Mouse (Mus musculus) hindbrain, embryonic 13.5 days (tissue): ENCODE results near the gene Robo3. TPM values are rescaled to one million over a fixed set of nuclear protein-coding genes. Genes with fewer than 3 reads are reported as not detected.

ENCODE experiments used
- ATAC-seq: fragments of 200-750 bp; cut with Nextera tagmentation; 2 replicates; pipeline ENCODE4 v1.8.0; 2017; ENCODE audit warnings: moderate TSS enrichment; ENCODE audit not compliant: low FRiP score
- H3K27ac ChIP-seq: fragments of 300-500 bp; sonication (generic); 2 replicates; pipeline ENCODE4 v1.5.1; 2015; ENCODE audit warnings: inconsistent platforms, mild to moderate bottlenecking, moderate library complexity
- H3K27me3 ChIP-seq: fragments of 300-500 bp; sonication (generic); 2 replicates; pipeline ENCODE4 v1.6.1; 2015; ENCODE audit warnings: mild to moderate bottlenecking, inconsistent platforms
- H3K36me3 ChIP-seq: fragments of 300-500 bp; sonication (generic); 2 replicates; pipeline ENCODE4 v1.6.1; 2015; ENCODE audit warnings: mild to moderate bottlenecking, inconsistent platforms
- H3K4me1 ChIP-seq: fragments of 300-500 bp; sonication (generic); replicated peaks from 2 replicates; pipeline ENCODE4 v1.6.1; 2015; ENCODE audit warnings: inconsistent platforms
- H3K4me2 ChIP-seq: fragments of 300-500 bp; sonication (generic); 2 replicates; pipeline ENCODE4 v1.6.1; 2015; ENCODE audit warnings: inconsistent platforms, mild to moderate bottlenecking, moderate library complexity
- H3K4me3 ChIP-seq: fragments of 300-500 bp; sonication (generic); 2 replicates; pipeline ENCODE4 v1.5.1; 2015; ENCODE audit warnings: mild to moderate bottlenecking, inconsistent platforms
- H3K9ac ChIP-seq: fragments of 300-500 bp; sonication (generic); 2 replicates; pipeline ENCODE4 v1.6.1; 2015; ENCODE audit warnings: mild to moderate bottlenecking, inconsistent platforms
- H3K9me3 ChIP-seq: fragments of 300-500 bp; sonication (generic); 2 replicates; pipeline ENCODE4 v1.6.1; 2016; ENCODE audit warnings: inconsistent platforms
- WGBS: fragments of 180-500 bp; shearing (Covaris S2); methylation state at CpG from one replicate; pipeline ENCODE4 v1.1.7; 2015; 5-methylcytosine and 5-hydroxymethylcytosine counted together
- polyA plus RNA-seq: library from polyadenylated mRNA; unstranded; fragments of >200 nt; fragmentation: Nextera tagmentation; extraction: Ambion mirVana; gene quantifications from 2 replicates; pipeline ENCODE4 v1.2.1, GENCODE M21; 2015

Robo3 gene
- 64.6 and 91.3 TPM in 2 replicates for polyA plus RNA-seq

GRCm38 (mm10) chr9:37432720-37433421, at the start of gene Robo3:
Robo3 (minus strand) TSS chr9:37433246.
- H3K9me3 ChIP-seq = no peaks in the 10 kb centered on the region
- H3K9ac ChIP-seq = peak within 1 kb of the TSS; percentile 68
- H3K4me2 ChIP-seq = peak within 1 kb of the TSS; percentile 77
- peak within 1 kb of the TSS; percentile 44 for H3K4me3 ChIP-seq
- peak; percentile 31; the same call in 1 of the 2 replicates for ATAC-seq
- H3K27ac ChIP-seq = peak within 1 kb of the TSS; percentile 55
- peaks cover 61% of the 10 kb centered on the region for H3K4me1 ChIP-seq
- peaks cover 83% of the 10 kb centered on the region for H3K27me3 ChIP-seq
- WGBS = under 1% methylated on average over 36 of the region's 40 CpGs
- no peaks in the 10 kb centered on the region for H3K36me3 ChIP-seq

GRCm38 (mm10) chr9:37474923-37475322, 41.9 kb upstream of the Robo3 start:
- H3K36me3 ChIP-seq = no peaks in the 10 kb centered on the region
- ATAC-seq = no peak
- no peaks in the 10 kb centered on the region for H3K4me1 ChIP-seq
- H3K27ac ChIP-seq = no peak overlapping the region
- no peak overlapping the region for H3K4me2 ChIP-seq
- no peak overlapping the region for H3K4me3 ChIP-seq
- no peak overlapping the region for H3K9ac ChIP-seq
- 92% methylated on average over 7 of the region's 7 CpGs for WGBS
- no peaks in the 10 kb centered on the region for H3K27me3 ChIP-seq
- H3K9me3 ChIP-seq = no peaks in the 10 kb centered on the region

DNA sequence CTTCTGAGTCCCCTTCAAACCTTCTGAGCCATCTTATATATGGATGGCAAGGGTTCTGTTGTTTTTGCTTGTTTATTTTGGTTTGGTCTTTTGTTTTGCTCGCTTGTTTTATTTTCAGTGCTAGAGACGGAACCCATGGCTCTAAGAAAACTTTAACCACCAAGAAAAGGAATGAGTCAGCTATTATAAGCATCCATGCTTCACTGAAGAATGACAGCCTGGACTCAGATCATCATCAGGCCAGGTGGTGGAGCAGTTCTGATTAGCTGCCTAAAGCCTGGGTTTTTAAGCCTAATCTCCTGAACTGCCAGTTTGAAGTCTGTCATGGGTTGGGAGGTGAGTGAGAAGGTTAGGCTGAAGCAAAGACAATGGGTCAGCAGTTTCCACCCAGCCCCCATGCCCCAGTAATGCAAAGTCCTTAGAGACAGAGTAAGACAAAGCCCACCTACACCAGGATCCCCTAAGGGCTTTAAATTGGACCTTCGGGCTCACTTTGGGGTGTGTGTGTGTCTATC, 40.6 kb upstream of the Robo3 start:
- H3K9me3 ChIP-seq = no peaks in the 10 kb centered on the region
- H3K4me3 ChIP-seq = no peak overlapping the region
- no peaks in the 10 kb centered on the region for H3K36me3 ChIP-seq
- WGBS = 78% methylated on average over 3 of the region's 3 CpGs
- H3K4me2 ChIP-seq = no peak overlapping the region
- H3K27ac ChIP-seq = no peak overlapping the region
- H3K27me3 ChIP-seq = no peaks in the 10 kb centered on the region
- H3K4me1 ChIP-seq = no peaks in the 10 kb centered on the region
- H3K9ac ChIP-seq = no peak overlapping the region
- ATAC-seq = no peak

GRCm38 (mm10) chr9:37462764-37463163, 29.7 kb upstream of the Robo3 start:
- H3K27ac ChIP-seq = no peak overlapping the region
- H3K9ac ChIP-seq = no peak overlapping the region
- 11% methylated on average over 7 of the region's 7 CpGs for WGBS
- H3K4me2 ChIP-seq = 0 out of 2 replicates have a peak overlapping the region, but pooled peaks have one; percentile 7
- ATAC-seq = no peak
- H3K4me3 ChIP-seq = no peak overlapping the region
- H3K9me3 ChIP-seq = no peaks in the 10 kb centered on the region
- peaks cover 44% of the 10 kb centered on the region for H3K27me3 ChIP-seq
- peaks cover 48% of the 10 kb centered on the region for H3K4me1 ChIP-seq
- H3K36me3 ChIP-seq = no peaks in the 10 kb centered on the region

- H3K27me3 ChIP-seq = peaks cover 52% of the 10 kb centered on the region
- peaks cover 60% of the 10 kb centered on the region for H3K4me1 ChIP-seq
- no peak for ATAC-seq
- H3K4me2 ChIP-seq = 0 out of 2 replicates have a peak overlapping the region, but pooled peaks have one; percentile 86
- no peak overlapping the region for H3K4me3 ChIP-seq
- H3K36me3 ChIP-seq = no peaks in the 10 kb centered on the region
- no peaks in the 10 kb centered on the region for H3K9me3 ChIP-seq
- no peak overlapping the region for H3K9ac ChIP-seq
- peak overlapping the region; percentile 40; the same call in 1 of the 2 replicates for H3K27ac ChIP-seq
- 5% methylated on average over 3 of the region's 3 CpGs for WGBS
Measured at GRCm38 (mm10) chr9:37461571-37461970, 28.5 kb upstream of the Robo3 start.

- peak overlapping the region; percentile 88 for H3K9ac ChIP-seq
- WGBS = 7% methylated on average over 5 of the region's 5 CpGs
- ATAC-seq = no peak
- H3K9me3 ChIP-seq = no peaks in the 10 kb centered on the region
- no peaks in the 10 kb centered on the region for H3K36me3 ChIP-seq
- peaks cover 66% of the 10 kb centered on the region for H3K4me1 ChIP-seq
- H3K27me3 ChIP-seq = peaks cover 54% of the 10 kb centered on the region
- peak overlapping the region; percentile 56 for H3K4me3 ChIP-seq
- H3K27ac ChIP-seq = peak overlapping the region; percentile 96
- peak overlapping the region; percentile 86 for H3K4me2 ChIP-seq
Measured at GRCm38 (mm10) chr9:37460961-37461340, 27.9 kb upstream of the Robo3 start.

GRCm38 (mm10) chr9:37460043-37460960, 27.3 kb upstream of the Robo3 start:
- peaks cover 72% of the 10 kb centered on the region for H3K4me1 ChIP-seq
- H3K9ac ChIP-seq = peak overlapping the region; percentile 88
- no peaks in the 10 kb centered on the region for H3K9me3 ChIP-seq
- peak; percentile 59 for ATAC-seq
- peak overlapping the region; percentile 96 for H3K27ac ChIP-seq
- WGBS = under 1% methylated on average over 81 of the region's 81 CpGs
- H3K4me3 ChIP-seq = peak overlapping the region; percentile 56
- peak overlapping the region; percentile 86 for H3K4me2 ChIP-seq
- H3K36me3 ChIP-seq = no peaks in the 10 kb centered on the region
- peaks cover 58% of the 10 kb centered on the region for H3K27me3 ChIP-seq

GRCm38 (mm10) chr9:37459665-37460042, 26.6 kb upstream of the Robo3 start:
- ATAC-seq = no peak
- Histone ChIP-seq H3K4me1 (peaks cover 79% of the 10 kb centered on the region), H3K9me3 (no peaks in the 10 kb centered on the region), H3K27ac (peak overlapping the region; percentile 96), H3K9ac (peak overlapping the region; percentile 88), H3K4me3 (peak overlapping the region; percentile 56), H3K27me3 (peaks cover 61% of the 10 kb centered on the region), H3K4me2 (peak overlapping the region; percentile 86), H3K36me3 (no peaks in the 10 kb centered on the region)
- under 1% methylated on average over 9 of the region's 9 CpGs for WGBS

GRCm38 (mm10) chr9:37457151-37457550, 24.1 kb upstream of the Robo3 start:
- H3K27me3 ChIP-seq = peaks cover 68% of the 10 kb centered on the region
- WGBS = 41% methylated on average over 1 of the region's 1 CpGs

GRCm38 (mm10) chr9:37456481-37456910, 23.4 kb upstream of the Robo3 start:
- Histone ChIP-seq H3K4me1 (peaks cover 95% of the 10 kb centered on the region), H3K27ac (peak overlapping the region; percentile 72), H3K9me3 (no peaks in the 10 kb centered on the region), H3K9ac (peak overlapping the region; percentile 60), H3K36me3 (no peaks in the 10 kb centered on the region), H3K27me3 (peaks cover 64% of the 10 kb centered on the region), H3K4me3 (peak overlapping the region; percentile 32), H3K4me2 (peak overlapping the region; percentile 51)
- ATAC-seq = peak; percentile 68
- WGBS = 0% methylated on average over 20 of the region's 20 CpGs

More at GRCm38 (mm10) chr9:37457151-37457550, 24.1 kb upstream of the Robo3 start:
- H3K4me1 ChIP-seq = peaks cover 94% of the 10 kb centered on the region
- H3K4me3 ChIP-seq = no peak overlapping the region
- H3K27ac ChIP-seq = peak overlapping the region; percentile 72
- no peaks in the 10 kb centered on the region for H3K36me3 ChIP-seq
- no peak overlapping the region for H3K9ac ChIP-seq
- H3K4me2 ChIP-seq = peak overlapping the region; percentile 51; the same call in 1 of the 2 replicates
- no peak for ATAC-seq
- no peaks in the 10 kb centered on the region for H3K9me3 ChIP-seq

DNA sequence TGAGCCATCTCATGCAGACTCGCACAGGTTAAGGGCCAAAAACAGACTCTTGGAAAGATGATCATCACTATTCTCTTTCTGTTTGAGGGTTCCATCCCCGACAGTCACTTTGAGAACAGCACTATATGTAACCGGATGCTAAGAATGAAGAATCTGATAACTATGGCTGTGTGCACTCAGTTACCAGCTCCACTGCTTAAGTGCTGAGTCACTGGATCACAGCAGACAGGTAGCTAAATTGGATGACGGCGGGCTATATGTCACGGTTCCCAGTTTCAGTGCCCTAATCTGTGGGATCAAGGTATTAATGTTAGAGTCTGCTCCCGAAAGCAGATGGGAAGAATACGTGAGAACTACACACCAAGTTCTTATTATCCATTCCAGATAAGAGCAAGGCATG, 22.8 kb upstream of the Robo3 start:
- H3K9ac ChIP-seq = 0 out of 2 replicates have a peak overlapping the region, but pooled peaks have one; percentile 60
- peaks cover 89% of the 10 kb centered on the region for H3K4me1 ChIP-seq
- under 1% methylated on average over 8 of the region's 8 CpGs for WGBS
- H3K4me2 ChIP-seq = peak overlapping the region; percentile 51
- no peak for ATAC-seq
- H3K36me3 ChIP-seq = no peaks in the 10 kb centered on the region
- H3K27me3 ChIP-seq = peaks cover 61% of the 10 kb centered on the region
- H3K4me3 ChIP-seq = peak overlapping the region; percentile 32; the same call in 1 of the 2 replicates
- H3K27ac ChIP-seq = peak overlapping the region; percentile 72
- H3K9me3 ChIP-seq = no peaks in the 10 kb centered on the region

GRCm38 (mm10) chr9:37454991-37455390, 21.9 kb upstream of the Robo3 start:
- Histone ChIP-seq H3K27me3 (peaks cover 61% of the 10 kb centered on the region), H3K4me1 (peaks cover 81% of the 10 kb centered on the region), H3K27ac (peak overlapping the region; percentile 69), H3K9ac (peak overlapping the region; percentile 35; the same call in 1 of the 2 replicates), H3K4me3 (no peak overlapping the region), H3K36me3 (no peaks in the 10 kb centered on the region), H3K4me2 (no peak overlapping the region), H3K9me3 (no peaks in the 10 kb centered on the region)
- WGBS = 1% methylated on average over 3 of the region's 3 CpGs
- ATAC-seq = no peak
